8 mouse cellular contexts compared by ENCODE assay signal in the genomic region with DNA sequence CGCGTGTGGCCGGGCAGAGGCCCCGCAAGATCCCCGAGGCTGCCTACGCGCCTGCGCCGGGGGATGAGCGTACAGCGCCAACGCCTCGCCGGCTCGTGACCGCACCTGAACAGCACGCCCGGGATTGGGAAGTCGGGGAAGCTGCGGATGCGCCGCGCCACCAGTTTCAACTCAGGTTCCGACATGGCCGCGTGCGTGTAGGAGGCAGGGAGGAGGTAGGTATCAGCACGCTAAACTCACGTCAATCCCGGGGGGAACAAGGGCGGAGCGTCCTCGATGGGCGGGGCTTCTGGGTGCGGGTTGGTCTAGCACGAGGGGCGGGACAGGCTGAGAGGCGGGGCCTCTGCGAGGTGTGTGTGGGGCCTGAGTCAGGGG. TPM values are rescaled to one million over a fixed set of nuclear protein-coding genes. Genes with fewer than 3 reads are reported as not detected.
DNase-seq lines count a peak whose midpoint lies in the region; ATAC-seq lines count a peak whose summit lies in the region.

A gene (minus strand): TSS at position 262 of the 375 bp plus-strand sequence.

- peaks cover 18% of the 10 kb centered on the region for H3K36me3 ChIP-seq in forebrain, embryonic 14.5 days (ENCODE audit: control insufficient read depth, insufficient read depth, low read length)
- peaks cover 10% of the 10 kb centered on the region; the same call in 1 of the 2 replicates for H3K36me3 ChIP-seq in neural tube, embryonic 15.5 days

- H3K4me1 ChIP-seq in forebrain, embryonic 14.5 days (ENCODE audit: control insufficient read depth, insufficient read depth, low read length) = peaks cover 15% of the 10 kb centered on the region
- peaks cover 32% of the 10 kb centered on the region for H3K4me1 ChIP-seq in neural tube, embryonic 15.5 days

- H3K9ac ChIP-seq in forebrain, embryonic 14.5 days (ENCODE audit: low read length) = peak within 1 kb of the TSS; percentile 82
- peak within 1 kb of the TSS; percentile 81 for H3K9ac ChIP-seq in neural tube, embryonic 15.5 days (replicated peaks)

- WGBS in forebrain, embryonic 14.5 days = under 1% methylated on average over 39 of the region's 39 CpGs
- under 1% methylated on average over 39 of the region's 39 CpGs for WGBS in neural tube, embryonic 15.5 days

- ATAC-seq in forebrain, embryonic 14.5 days = peak; percentile 94
- peak; percentile 93 for ATAC-seq in neural tube, embryonic 15.5 days (ENCODE audit: low FRiP score)

- peak within 1 kb of the TSS; percentile 50; the same call in 1 of the 2 replicates for H3K27ac ChIP-seq in forebrain, embryonic 14.5 days (ENCODE audit: low read depth, low read length)
- peak within 1 kb of the TSS; percentile 81 for H3K27ac ChIP-seq in neural tube, embryonic 15.5 days (replicated peaks)

- peak within 1 kb of the TSS; percentile 51 for H3K4me3 ChIP-seq in forebrain, embryonic 14.5 days (ENCODE audit: low read depth, low read length)
- peak within 1 kb of the TSS; percentile 60 for H3K4me3 ChIP-seq in neural tube, embryonic 15.5 days (replicated peaks)

- no peaks in the 10 kb centered on the region for H3K9me3 ChIP-seq in forebrain, embryonic 14.5 days (replicated peaks; ENCODE audit: control insufficient read depth, low read length)
- H3K9me3 ChIP-seq in neural tube, embryonic 15.5 days (replicated peaks) = no peaks in the 10 kb centered on the region

- peak within 1 kb of the TSS; percentile 83 for H3K4me2 ChIP-seq in forebrain, embryonic 14.5 days (ENCODE audit: low read length)
- H3K4me2 ChIP-seq in neural tube, embryonic 15.5 days = peak within 1 kb of the TSS; percentile 72

- DNase-seq in ES-CJ7 (ENCODE audit: low read depth, low spot score) = peak; percentile 97
- DNase-seq in cerebellum, adult 11 months = peak; percentile 95
- DNase-seq in forebrain, embryonic 14.5 days (ENCODE audit: low spot score) = peak; percentile 95
- DNase-seq in heart, postnatal 14 days = peak; percentile 87 to 91
- DNase-seq in layer of hippocampus, adult 11-12 months (ENCODE audit: low spot score) = peak; percentile 93
- peak; percentile 96 to 98 for DNase-seq in lung, adult 18-20 months
- peak; percentile 92 for DNase-seq in testis, postnatal 14 days (ENCODE audit: low spot score)

- H3K27me3 ChIP-seq in forebrain, embryonic 14.5 days (replicated peaks; ENCODE audit: control insufficient read depth, insufficient read depth, low read length) = no peaks in the 10 kb centered on the region
- H3K27me3 ChIP-seq in neural tube, embryonic 15.5 days (replicated peaks) = no peaks in the 10 kb centered on the region

- intact Hi-C loops in heart, postnatal 14 days (cut with DNase I) = no loop called here

RNA-seq across cellular contexts. Expression of the gene that starts here (rescaled TPM):
- polyA plus RNA-seq in forebrain, embryonic 14.5 days (2014; fragmentation: Nextera tagmentation; extraction: Ambion mirVana) = 200 and 247 TPM in 2 replicates
- 10 to 100 TPM; 32.7 to 34.5 TPM for total RNA-seq in heart, postnatal 14 days (2021)
- 189 and 207 TPM in 2 replicates for polyA plus RNA-seq in neural tube, embryonic 15.5 days (2015; fragmentation: Nextera tagmentation; extraction: Ambion mirVana)

Comparison
In these comparisons a context has a peak if more than half of its experiments do, and no peak if none do; other contexts are left out.
1. Peak in every context shown above with its lines: DNase-seq, ATAC-seq, H3K4me3 ChIP-seq and H3K27ac ChIP-seq.